Mouse (Mus musculus): ENCODE results near the gene I830077J02Rik.
A peak's percentile ranks its signal among the peaks of the same experiment; 100 is the strongest.
"Not testable (repeated sequence)": the region's sequence is repeated elsewhere in the genome, so short reads cannot be mapped to it uniquely, and the experiment has no call there.

The I830077J02Rik gene

DNA sequence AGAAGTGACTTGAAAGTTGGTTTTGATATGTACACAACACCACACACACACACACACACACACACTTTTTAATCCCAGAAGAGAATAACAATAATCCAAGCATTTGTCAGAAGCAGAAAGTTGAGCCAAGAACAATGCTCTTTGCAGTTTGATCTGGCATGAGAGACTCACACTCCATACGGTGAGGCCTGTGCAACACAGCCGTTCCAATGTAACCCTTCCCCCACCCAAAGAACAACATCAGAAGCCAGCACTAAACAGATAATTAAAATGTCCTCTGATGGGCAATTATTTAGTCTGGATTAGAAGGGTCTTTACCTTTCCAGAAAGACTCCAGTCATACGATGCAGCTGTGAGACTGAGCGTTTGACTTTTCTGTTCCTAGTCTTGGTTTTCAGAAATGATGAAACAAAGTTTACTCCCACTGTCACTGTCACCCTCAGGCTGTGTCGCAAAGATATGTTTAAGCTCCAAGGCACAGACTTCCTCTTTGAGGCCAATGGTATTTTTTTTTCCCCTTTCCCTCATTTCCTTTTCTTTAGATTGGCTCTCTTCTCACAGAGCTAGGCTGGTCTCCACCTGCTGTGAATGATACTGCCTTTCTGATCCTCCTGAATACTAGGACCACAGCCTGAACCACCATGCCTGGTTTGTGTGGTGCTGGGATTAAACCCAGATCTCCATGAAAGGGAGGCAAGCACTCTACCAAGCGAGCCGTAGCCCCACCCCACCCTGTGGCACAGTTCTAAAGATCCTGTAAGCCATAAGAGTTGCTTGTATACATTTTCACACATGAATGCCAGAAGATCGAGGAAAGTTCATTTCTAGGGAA lies at the start of gene I830077J02Rik:
Gene I830077J02Rik (minus strand): TSS at position 425 of the 832 bp plus-strand sequence.
- DNase-seq (ENCODE audit: low read depth, low spot score): no peak

DNA sequence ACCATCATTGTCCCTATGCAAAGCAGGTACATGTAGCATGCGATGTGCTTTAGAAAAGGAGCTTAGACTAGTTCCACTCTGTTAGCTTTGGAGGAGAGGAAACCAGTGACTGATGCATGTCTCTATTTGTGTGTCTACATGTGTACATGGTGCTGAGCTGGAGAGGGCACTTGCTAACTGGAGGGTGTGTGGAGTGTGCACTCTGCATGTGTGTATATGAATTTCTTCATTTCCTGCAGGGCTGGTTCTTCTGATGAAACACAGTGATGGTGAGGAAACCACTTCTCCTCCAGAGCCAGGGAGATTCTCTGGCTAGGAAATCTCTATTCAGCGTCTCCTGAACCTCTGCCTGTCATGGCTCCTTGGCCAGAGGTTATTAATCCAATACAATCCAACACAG lies 41.7 kb upstream of the I830077J02Rik start:
- DNase-seq (ENCODE audit: low read depth, low spot score): no peak

DNA sequence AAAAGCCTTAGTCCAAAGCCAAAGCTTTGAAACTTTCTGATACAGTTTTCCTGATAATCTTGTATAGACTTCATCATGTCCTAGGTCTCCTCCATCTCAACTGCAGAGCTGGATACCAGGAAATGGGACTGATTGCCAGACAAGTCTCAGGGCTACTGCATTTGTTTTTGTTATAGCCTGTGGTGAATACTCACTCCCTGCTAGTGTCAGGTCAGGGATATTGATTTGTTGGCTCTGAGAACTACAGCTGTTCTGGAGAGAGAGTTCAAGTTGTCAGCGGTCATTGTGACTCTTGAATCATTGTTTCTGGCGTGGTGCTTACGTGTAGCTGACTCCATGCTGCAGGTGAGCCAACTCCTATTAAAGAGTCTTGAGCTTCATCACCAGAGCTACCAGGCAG lies 40.9 kb upstream of the I830077J02Rik start, which contains the start of gene Ovgp1:
Gene Ovgp1 (plus strand): TSS at position 301 of the 400 bp plus-strand sequence.
- no peak for DNase-seq (ENCODE audit: low read depth, low spot score)

DNA sequence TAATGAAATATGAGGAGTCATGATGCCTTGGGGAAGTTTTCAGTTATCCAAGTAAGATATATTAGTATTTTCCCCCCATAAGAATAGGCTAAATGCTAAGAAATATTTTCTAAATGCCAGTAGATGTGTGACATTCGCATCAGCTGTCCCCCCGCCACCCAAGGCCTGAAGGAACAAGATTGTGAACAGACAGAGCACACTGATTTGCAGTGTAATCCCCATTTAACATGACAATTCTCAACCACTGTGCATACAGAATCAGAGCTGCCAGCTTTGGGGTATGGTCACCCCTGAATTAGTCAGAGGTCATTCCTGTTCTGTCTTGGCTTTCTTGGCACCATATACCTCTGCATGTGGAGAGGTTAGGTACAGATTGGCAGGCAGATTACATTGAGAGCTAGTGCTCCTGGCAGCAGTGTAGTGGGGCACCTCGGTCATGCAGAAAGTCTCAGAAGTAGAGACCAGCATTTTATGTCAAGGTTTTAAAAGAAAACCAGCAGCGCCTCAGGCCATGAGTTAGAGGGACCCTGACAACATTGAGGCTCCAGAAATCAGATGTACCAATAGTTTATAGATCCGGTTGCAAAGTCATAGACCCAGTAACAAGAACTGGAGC lies 39.5 kb upstream of the I830077J02Rik start:
- no peak for DNase-seq (ENCODE audit: low read depth, low spot score)

DNA sequence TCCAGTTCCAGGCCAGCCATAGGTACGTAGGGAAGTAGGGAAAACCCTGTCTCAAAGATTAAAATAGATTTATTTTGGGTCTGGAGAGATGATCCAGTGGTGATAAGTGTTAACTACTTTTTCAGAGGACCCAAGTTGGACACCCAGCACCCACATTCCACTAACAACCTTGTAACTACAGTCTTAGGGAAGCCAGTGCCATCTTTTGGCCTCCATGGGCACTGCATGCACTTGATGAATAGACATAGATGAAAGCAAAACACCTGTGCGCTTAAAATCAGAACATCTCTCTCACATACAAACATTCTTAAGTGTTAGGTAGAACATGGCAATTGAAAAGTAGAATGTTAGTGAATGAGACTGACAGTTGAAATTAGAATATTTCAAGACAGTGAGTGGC lies 28.2 kb upstream of the I830077J02Rik start:
- DNase-seq (ENCODE audit: low read depth, low spot score): no peak

DNA sequence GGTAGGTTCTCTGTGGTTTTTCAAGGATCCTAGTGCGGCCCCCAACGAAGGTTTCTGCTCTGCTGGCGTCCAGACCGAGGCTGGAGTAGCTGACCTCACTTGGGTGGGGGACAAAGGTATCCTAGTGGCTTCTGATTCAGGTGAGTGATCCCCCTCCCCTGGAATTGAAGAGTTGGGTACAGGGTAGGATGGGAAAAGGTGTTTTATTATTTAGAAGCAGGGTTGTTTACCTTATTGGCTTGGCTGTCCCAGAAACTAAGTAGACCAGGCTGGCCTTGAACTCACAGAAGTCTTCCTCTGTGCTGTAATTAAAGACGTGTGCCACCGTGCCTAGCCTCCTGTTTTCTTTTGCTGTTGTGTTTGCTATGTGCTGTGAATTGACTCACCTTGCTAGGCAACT lies 27.5 kb upstream of the I830077J02Rik start, which contains the start of gene Atp5f1:
Gene Atp5f1 (minus strand): TSS at position 101 of the 400 bp plus-strand sequence.
- no peak for DNase-seq (ENCODE audit: low read depth, low spot score)

DNA sequence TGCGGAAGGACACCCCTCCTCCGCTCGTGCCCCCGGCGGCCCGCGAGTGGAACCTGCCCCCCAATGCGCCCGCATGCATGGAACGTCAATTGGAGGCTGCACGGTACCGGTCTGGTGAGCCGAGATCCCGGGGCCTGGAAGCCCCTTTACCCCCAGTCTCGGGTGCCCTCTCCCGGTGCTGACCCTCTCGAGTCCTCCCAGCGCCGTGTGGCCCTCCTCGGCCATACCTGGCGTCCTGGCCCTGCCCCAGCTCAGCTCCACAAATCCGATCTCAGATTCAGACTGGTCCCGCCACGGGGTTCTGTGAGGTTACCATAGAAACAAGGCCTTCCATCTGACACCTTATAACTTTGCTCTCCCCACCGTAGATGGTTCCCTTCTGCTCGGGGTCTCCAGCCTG lies 27.1 kb upstream of the I830077J02Rik start:
- DNase-seq (ENCODE audit: low read depth, low spot score): no peak

DNA sequence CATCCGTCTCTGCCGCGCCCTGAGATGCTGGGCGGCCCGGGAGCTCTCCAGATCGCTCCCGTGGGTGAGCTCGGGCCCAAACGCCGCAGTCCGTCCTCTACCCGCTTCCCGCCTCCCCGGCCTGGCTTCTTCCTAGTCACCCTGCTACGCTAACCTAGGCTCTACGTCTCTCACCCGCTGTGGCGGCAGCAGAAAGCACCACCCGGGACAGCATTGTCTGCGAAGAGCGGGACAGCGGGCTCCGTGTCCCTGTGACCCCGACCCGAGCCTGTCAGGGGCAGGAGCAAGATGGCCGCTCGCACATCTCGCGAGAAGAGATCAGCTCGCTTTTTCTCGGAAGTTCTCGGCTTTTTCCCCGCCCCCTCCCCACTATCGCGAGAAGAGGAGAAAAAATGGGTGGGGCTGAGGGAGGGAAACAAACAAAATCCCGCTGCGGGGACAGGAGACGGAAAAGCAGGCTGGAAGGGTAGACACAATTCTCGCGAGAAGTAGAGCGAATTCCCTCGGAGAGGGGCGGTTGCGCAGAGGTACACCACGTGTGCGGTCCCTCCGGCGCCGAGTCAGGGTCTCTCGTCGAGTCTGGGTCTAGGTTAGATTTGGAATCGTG lies 26.6 kb upstream of the I830077J02Rik start, which contains the start of gene Wdr77:
Gene Wdr77 (plus strand): TSS at position 396 of the 607 bp plus-strand sequence.
- peak; percentile 98 for DNase-seq (ENCODE audit: low read depth, low spot score)

DNA sequence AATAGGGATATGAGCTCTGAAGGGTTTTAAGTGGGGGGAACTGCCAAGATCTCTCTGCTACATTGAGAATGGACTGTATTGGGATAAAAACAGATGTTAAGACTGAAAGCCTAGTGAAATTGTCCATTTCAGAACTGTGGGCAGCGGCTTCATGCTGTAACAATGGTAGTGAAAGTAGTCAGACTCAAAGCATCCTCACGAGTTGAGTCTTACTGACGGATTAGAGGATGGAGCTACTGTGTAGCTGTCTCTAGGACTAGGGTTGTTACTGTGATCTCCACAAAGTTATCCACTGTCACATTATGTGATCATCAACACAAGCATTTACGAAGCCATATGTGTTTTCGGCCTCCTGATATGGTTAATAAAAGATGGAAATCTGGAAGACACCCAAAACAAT lies 25.7 kb upstream of the I830077J02Rik start:
- DNase-seq (ENCODE audit: low read depth, low spot score): no peak

DNA sequence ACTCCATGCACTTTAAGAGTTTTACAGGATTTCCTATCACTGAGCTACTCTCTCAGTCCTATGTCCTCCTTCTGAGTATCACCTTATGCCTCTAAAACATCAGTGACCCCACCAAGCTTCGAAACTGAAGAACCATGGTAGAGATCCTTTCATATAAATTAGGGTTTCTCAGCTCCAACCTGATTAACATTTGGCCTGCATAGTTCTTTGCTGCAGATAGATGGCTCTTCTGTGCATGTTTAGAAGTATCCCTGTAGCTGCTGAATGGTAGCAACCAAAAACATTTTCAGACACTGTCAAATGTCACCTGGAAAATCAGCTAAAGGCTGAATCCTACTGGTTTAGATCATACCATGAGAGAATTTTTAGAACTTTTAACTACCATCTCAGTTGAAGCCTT lies 24.8 kb upstream of the I830077J02Rik start:
- no peak for DNase-seq (ENCODE audit: low read depth, low spot score)

DNA sequence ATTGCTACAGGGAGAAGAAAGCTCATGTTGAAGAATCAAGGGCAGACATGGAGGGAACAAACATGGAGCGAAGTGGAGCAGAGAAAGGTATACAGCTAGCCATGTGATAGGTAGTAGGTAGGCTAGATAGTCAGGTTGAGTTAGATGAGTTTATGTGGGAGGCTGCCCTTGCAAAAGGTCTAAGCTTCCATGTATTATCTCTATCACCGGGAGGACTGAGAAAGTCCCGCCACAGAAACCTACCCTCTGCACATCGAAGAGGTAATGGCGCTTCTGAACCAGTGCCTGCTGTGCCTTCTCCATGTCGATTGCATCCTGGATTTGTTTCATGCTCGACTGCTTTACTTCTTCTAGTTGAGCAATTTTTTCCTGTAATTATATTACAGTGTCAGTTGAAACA lies 18.9 kb upstream of the I830077J02Rik start:
- DNase-seq (ENCODE audit: low read depth, low spot score): no peak

DNA sequence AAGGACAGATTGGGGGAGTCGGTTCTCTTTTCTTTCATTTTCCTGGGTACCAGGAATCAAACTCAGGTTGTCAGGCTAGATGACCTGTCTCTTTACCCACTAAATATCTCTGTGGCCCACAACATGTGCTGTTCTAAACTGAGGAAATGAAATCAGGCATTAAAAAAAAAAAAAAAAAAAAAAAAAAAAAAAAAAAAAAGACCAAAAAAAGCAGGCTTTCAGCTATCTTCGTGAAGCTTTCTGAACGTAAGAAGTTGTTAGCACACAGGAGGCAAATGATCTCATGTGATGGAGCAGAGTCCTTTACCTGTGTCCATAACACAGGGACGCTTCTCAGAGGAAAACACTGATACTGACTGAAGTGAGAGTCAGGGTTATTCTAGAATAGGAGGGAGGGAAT lies 3.6 kb upstream of the I830077J02Rik start:
- DNase-seq (ENCODE audit: low read depth, low spot score): no peak

DNA sequence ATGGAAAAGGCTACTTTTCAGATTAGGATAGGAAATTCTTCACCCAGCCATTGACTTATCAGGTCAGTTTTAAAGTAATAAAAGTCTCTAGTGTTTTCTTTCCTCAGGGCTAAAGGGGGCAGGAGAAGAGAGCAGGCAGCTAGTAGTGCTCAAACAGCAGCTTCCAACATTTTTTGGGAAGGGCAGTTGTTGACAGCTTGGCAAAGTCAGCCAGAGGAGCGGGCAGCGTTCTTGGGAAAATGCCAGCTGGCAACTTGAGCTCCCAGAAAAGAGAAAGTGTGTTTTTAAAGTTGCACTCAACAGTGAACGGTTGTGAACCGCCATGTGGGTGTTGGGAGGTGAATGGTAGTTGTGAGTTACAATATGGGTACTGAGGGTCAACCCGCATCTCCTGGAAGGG lies 2.6 kb upstream of the I830077J02Rik start:
- no peak for DNase-seq (ENCODE audit: low read depth, low spot score)

DNA sequence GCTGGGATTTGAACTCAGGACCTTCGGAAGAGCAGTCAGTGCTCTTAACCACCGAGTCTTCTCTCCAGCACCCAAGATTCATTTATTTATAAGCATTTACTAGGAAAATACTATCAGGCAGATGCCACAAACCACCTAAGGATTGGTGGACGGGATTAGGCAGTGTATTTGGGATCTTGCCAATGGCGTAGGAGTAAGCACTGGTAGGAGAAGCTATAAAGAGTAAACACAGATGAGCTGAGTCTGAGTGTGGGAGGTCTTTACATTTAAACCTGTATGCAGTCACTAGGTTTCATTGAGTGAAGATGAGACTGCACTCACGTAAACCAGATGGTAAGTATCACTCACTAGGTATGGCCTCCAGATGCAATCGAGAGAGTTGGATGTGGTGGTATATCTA lies 1.5 kb upstream of the I830077J02Rik start:
- no peak for DNase-seq (ENCODE audit: low read depth, low spot score)

DNA sequence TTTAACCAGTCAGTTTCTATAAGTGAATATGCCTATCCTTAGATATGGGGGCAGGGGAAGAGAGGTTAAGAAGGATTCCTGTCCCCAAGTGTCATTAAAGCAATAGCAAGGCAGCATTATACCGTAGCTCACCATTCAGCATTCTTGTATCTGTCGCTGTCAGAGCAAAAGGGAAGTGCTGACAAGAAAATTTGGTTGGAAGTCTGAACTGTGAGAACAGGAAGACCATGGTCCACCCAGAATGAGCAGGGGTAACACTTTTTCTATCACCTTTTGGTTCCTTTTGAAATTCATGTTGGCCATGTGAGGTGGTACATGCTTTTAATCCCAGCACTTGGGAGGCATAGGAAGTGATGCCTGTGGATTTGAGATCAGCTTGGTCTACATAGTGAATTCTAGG lies 1.4 kb downstream of the I830077J02Rik start:
- no peak for DNase-seq (ENCODE audit: low read depth, low spot score)

DNA sequence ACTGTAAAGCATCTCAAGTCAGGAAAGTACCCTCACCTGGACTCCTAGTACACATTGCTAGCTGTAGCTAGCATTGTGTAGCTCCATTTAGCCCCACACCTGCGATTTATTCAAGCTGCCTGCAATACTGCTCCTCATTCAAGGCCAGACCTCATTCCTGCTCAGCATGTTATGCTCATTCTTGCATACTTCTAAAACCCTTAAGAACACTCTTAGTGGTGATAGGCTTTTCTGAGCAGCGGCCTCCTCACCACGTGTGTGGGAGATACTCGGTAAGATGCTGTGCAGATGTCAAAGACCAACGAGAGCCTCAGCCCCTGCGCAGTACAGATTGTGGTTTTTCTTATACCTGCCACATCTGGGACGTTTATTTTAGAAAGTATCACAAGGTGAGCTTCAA lies 2.6 kb downstream of the I830077J02Rik start:
- DNase-seq (ENCODE audit: low read depth, low spot score): no peak

DNA sequence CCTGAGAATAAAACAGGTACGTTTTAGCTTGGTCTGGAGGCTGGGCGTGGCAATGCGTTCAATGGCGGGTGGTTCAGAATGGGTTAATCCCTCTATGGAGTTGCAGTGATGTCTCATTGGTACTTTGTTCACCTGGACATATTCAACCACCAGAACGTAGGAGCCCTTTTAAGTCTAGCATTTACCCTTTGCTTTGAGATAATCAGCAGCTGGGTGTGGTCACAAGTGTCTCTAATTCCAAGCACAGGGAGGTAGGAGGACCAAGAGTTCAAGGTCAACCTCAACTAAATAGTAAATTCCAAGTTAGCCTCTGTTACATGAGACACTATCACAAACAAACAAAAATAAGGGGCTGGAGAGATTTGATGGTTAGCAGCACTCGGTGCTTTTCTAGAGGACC lies 3.7 kb downstream of the I830077J02Rik start:
- no peak for DNase-seq (ENCODE audit: low read depth, low spot score)

DNA sequence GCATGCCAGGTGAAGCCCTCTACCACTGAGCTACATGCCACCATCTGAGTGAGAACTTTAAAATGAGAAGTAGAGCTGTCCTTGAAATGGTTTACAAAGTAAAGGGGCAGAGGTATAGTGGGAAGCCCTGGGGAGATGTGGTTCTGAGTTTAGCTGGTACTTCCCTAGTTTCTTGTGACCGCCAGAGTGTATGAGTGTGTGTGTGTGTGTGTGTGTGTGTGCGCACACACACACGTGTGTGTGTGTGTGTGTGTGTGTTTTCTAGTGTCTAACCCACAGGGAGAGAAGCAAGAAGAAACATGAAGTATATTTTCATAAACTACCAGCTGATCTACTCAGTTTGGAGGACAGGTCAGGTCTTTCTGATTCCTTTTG lies 4.3 kb downstream of the I830077J02Rik start:
- DNase-seq (ENCODE audit: low read depth, low spot score): no peak

DNA sequence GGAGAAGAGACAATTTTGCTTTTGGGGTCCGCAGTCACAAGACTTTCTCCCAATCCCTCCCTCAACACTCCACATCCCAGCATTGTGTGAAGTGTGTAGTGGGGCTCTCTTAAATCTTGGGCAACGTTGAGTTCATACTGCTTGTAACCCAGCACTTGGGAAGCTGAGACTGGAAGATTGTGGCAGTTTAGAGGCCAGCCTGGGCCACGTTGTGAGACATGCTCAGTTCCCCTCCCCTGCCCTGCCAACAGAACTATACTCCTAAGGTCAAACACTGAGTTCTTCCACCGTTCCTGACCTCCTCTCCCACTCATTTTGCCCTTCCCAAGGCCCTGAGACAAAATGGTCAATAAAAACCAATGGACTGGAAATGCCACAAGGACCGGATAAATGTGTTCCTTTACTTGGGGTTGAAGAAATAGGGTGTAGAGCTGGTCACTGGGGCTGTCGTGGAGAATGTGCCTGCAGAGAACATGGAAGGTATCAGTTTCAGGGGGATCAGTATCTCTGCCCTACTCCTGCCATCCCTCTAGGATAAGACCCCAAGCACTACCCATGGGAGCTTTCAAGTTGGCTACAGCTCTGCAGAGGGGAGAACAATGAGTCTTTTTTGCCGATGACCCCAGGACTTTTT lies 4.8 kb downstream of the I830077J02Rik start:
- DNase-seq (ENCODE audit: low read depth, low spot score): no peak

DNA sequence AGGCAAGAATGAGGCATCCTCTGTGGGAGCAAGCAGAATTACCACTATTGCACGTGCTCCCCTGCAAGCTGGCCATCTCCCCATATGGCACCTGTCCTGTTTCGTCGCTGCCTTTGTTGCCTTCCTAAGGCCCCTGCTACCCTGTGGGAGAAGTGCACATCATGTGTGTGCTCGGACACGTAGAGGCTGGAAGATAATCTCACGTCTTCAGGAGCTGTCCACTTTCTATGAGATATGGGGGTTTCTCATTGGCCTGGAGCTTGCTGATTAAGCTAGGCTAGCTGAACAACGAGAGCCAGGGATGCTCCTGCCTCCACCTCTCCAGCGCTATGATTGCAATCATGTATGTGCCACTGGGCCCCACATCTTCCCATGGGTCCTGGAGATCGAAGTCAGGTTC lies 7.8 kb downstream of the I830077J02Rik start:
- DNase-seq (ENCODE audit: low read depth, low spot score): no peak

DNA sequence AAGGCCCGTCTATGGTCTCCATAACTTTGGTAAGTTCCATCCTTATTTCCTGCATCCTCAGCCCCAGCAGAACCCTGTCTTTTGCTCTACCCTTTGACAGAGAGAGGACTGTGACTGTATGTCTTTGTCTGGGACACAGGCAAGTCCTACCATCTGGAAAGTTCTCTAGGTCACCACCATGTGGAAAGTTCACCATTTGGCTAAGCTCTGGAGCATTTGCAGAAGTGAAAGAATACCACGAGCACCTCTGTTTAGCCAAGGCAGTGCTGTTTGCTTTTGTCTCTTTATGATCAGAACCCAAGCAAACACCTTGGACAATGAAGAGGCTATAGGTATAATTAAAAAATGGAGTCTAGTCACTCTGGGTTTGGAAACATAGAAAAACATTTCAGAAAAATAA lies 10.5 kb downstream of the I830077J02Rik start:
- DNase-seq (ENCODE audit: low read depth, low spot score): no peak

DNA sequence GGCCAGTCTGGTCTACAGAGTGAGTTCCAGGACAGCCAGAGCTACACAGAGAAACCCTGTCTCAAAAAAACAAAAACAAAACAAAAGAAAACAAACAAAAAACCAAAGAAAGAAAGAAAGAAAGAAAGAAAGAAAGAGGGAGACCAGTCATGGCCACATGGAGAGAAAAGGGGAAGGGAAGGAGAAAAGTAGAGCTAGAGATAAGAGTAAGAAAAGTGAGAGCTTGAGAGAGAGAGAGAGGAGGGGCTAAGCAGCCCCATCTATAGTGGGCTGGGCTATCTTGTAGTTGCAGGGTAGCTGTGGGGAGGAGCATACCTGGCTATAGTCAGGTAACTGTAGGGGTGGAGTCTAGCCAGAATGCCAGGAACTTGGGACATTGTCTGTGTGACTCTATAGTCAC lies 11.7 kb downstream of the I830077J02Rik start:
- DNase-seq (ENCODE audit: low read depth, low spot score): not testable (repeated sequence)

All from telencephalon, adult 2 months (tissue).